Mouse (Mus musculus) heart, adult 11 months (tissue): ENCODE data around the gene Creb3l2.
A peak's percentile ranks its signal among the peaks of the same experiment; 100 is the strongest.

ENCODE experiments used
- DNase-seq: peaks from one replicate; pipeline ENCODE4 v3.0.0; 2022

Creb3l2 gene

DNA sequence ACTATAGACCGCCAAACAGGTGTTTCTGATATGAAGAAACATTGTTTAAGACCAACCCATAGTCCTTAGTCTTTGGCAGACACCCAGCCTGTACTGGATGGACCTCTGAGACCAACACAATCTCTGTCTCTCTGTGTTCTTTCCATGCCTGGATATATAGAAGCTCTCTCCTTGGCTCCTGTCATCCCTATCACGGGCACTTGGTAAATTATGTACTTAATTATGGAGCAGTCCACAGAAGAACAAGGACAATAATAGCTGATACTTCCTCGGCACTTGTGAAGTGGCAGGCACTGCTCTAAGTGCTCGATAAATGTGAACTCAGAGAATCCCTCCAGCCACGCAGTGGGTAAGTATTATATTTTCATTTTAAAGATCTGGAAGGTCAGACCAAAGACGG lies 72.2 kb downstream of the Creb3l2 start:
- DNase-seq, result no peak

GRCm38 (mm10) chr6:37368281-37368680 lies 73.7 kb downstream of the Creb3l2 start:
- no peak for DNase-seq

DNA sequence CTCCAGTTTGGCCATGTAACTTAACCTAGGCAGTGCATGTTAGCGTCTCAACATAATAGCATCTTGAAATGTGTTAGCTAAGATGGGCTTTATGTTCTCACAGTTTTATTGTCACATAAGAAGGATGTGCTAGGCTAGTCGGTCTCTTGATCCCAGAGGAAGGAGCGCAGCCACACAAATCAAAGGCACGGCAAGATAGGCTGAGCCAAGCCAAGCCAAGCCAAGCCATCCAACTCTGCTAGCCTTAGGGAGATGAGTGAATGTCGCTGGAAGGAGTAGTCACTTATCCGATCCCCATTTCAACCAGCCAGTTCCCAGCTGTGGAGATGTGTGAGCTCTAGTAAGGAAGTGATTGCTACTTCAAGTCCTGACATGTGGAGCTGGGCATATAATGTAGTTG lies 75.0 kb downstream of the Creb3l2 start:
- DNase-seq, result peak; percentile 94

- peak; percentile 65 for DNase-seq
These were observed 76.8 kb downstream of the Creb3l2 start for GRCm38 (mm10) chr6:37365179-37365578.

DNA sequence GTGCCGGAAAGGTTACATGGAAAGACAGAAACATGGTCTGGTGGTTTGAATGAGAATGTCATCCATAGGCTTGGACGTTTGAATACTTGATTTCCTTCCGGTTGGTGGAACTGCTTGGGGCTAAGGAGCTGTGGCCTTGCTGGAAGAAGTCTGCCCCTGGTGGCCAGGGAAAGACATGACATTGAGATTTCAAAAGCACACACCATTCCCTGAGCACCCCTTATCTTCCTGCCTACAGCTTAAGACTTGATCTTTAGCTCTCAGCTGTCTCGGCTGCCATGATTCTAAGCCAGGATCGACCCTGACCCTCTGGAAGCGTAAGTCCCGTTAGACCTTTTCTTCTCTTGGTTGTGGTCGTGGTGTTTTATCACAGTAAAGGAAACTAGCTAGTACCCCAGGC lies 77.6 kb downstream of the Creb3l2 start:
- peak; percentile 79 for DNase-seq

- DNase-seq, result peak; percentile 79
These were observed 81.0 kb downstream of the Creb3l2 start for GRCm38 (mm10) chr6:37360813-37361385.

DNA sequence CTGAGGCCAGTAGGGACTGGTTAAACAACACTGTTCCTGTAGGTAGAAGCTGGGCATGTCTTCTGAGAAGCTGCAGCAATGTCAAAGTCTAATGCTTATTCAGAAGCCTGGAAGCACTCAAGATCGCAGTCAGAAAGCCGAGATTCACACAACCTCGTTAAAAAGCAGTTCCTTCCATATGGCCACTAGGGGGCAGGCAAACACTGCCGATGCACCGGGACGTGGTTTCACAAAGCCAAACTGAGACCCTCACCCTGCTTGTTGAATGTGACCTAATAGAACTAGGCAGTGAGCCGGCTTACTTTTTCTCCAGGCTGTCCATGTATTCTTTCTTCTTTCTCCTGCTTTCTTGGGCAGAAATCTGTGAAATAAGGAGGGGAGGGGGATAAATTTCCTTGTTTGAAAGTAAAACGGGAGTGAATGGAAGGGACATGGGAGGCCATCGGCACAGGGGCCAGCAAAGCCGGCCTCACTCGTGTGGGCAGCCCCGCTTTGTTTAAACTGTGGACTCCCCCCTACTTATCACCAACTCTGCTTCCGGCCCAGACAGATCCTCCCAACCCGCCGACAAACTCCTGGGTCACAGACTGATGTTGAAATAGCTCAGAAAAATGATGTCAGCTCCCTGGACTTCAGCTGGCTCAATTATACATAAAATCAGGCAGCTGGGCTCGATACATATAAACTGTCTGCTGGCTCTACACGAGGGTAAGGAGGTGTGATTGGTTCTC lies 87.3 kb downstream of the Creb3l2 start:
- peak; percentile 96 for DNase-seq

GRCm38 (mm10) chr6:37353616-37354015 lies 88.3 kb downstream of the Creb3l2 start:
- peak; percentile 85 for DNase-seq

- DNase-seq, result peak; percentile 93
These were observed 90.1 kb downstream of the Creb3l2 start for GRCm38 (mm10) chr6:37351731-37352380.

DNA sequence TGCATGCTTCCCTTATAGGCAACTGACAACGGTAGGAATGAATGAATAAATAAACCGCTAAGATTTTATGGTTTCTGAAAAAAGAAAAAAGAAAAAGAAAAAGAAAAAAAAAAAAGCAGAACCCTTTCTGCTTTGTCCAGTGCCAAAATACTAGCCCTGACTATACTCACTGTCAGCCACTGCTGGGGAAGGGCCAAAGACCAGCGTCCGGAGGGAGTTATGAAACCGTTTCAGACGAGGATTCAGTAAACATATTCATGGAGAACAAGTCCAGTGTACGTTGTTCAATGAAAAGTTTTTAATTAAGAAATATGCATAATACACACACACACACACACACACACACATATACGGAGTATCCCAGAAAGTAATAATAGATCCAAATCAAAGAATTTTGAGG lies 91.6 kb downstream of the Creb3l2 start:
- DNase-seq, result peak; percentile 94

DNA sequence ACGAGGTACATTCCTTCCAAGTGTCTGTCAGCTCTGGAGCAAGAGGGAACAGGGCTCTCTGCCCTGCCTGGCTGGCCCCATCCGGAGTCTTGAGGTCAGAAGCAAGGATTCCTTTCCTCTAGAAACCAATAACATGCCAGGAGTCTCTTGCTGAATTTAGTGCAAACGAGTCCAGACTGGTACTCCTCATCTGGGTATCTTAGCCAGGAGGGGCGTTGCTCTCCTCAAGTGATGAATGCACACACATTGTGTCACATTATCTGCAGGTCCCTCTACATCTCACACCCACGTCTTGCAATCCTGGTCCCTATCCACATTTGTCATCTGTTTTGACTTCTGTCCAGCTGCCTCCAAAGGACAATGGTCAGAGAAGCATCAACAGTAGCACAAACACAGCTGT lies 94.3 kb downstream of the Creb3l2 start:
- peak; percentile 89 for DNase-seq

DNA sequence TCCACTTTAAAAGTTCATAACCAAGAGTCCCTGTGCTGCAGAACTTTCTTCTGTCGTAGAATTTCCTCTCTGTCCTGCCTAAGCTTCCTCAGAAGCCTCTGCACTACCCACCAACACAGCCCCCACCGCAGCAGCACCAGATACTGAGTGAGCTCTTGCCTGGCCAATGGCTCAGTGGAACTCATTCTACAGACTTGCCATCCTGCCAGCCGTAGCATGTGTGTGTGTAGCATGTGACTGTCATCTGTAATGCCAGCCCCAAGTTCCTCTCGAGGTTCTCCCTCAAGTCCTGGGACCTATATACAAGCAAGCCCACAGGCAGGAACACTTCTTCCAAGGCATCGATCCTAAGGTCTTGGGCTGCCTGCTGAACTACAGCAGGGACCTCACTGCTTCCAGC lies 103.9 kb downstream of the Creb3l2 start:
- peak; percentile 55 for DNase-seq

DNA sequence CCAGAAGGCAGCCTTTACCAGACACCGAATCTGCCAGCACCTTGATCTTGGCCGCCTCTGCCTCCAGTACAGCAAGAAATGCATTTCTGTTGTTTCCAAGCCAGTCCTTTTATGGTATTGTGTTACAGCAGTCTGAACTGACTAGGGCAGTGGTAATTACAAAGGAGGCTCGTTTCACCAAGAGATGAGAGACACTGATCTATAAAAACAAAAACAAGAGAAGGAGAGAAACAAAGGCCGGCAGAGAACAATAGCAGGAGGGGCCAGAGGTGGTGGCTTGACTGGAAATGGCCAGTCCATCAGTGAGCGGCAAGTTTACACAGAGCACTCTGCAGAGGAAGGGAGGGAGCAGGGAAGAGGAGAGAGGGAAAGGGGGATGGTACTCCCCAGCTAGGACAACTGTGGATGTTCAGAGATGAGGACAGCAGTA lies 105.1 kb downstream of the Creb3l2 start:
- peak; percentile 81 for DNase-seq

DNA sequence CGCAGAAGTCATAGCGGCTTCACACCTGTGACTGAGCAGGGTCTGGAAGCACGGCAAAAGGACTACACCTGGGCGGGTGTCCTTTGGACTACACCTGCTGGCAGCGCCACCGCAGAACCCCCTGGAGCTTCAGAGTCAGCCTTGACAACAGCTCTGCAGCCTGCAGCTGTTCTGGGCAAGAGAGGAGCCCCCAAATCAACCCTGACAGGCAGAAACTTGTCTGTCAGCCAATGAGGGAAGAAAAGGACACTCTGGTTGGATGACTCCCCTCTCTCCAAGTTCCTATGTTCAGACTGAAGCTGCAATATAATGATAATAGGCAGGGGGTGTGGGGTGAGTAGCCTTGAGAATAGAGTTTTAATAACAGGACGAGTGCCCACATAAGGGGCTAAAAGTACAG lies 105.6 kb downstream of the Creb3l2 start:
- no peak for DNase-seq

- peak; percentile 59 for DNase-seq
These were observed 109.1 kb downstream of the Creb3l2 start for GRCm38 (mm10) chr6:37332846-37333245.

DNA sequence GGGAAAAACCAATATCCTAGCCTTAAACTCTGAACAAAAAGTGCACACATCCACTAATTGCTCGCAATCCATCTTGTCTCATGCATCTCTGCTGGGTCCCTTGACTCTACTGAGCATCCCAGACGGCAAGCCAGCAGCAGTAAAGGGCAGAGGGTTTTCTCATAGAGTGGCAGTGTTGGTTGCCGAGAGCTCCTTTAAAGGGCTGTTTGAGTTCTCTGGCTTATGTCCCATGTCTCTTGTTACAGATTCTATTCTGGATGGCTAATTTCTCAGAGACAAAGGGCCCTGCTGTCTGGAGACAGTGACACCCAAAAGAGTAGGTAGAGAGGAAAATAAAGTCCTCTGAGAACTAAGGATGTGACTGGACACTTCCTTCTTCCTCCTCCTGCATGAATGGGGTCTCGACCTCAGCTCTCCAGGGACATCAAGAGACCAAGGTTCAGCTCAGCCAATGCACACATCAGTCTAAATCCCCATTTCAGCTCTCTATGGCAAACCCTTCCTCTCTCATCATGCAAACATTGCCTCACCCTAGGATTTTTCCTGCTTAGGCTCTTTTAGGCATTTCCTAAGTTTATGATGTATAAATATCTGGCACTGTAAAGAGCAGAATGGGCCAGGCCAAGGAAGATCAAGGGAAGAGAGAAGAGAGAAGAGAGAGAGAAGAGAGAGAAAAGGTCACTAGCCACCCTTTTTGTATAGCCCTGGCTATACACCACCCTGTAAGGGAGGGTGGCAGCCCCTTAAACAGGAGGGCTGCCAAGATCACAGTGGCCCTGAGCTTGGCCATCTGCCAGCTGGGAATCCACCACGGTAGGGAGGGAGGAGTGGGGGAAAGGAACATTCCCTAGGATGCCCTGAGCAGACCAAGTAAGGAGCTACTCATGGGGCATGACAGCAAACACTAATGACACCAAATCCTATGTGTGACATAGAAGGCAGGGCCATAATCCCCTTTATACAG lies 111.8 kb downstream of the Creb3l2 start:
- peak; percentile 87 for DNase-seq

DNA sequence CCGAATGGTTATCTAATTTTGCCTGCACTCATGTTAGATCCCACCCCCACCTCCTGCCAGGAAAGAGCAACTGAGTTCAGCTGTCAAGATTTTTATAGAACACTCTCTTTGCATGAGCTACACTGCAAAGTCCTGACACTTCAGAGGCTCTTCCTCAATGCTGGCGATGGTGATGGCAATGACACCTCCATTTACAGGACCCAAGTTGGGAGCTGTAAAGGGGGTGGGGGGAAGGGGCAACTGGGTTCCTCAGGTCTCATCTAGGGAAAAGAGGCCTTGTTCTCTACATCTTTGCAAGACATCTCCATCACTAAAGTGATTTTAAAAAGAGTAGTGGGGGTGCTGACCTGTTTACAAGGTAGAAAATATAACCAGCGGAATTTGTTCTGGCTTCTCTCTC lies 112.6 kb downstream of the Creb3l2 start:
- peak; percentile 68 for DNase-seq

DNA sequence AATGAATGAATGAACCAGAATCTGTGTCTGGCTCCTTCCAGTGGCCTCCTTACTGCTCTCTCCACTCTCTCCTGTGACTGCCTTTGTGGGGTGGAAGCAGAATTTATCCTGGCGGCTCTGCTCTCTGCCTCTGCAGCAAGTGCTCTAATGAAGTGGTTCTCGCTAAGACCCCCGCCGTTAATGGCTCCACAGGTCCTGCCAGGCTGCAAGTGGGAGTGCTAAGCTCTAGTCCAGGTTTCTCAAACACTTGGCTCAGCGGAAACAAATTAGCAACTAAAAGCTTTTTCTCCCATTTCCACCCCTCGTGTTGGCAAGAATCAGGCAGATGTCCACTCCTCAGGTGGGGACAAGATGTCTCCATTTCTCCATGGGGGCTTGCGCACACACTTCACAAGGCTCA lies 113.3 kb downstream of the Creb3l2 start:
- peak; percentile 39 for DNase-seq

- DNase-seq, result peak; percentile 74
These were observed 114.4 kb downstream of the Creb3l2 start for GRCm38 (mm10) chr6:37327519-37327918.

DNA sequence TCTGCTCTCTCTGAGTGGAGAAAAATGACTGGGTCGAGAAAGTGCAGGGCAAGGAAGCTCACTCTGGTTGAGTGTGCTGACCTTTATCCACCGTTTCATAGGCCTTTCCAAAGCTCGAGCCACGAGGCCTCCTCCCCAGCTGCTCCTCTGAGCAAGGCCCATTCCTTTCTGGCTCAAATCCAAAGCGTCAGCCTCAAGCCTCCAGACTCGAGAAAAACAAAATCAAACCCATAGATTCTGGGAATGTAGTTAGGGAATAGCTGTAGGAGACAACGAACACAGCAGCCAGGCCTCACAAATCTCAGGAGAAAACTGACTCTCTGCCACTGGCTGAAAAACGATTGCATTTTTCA lies 115.4 kb downstream of the Creb3l2 start:
- DNase-seq, result peak; percentile 90

- peak; percentile 80 for DNase-seq
These were observed 115.9 kb downstream of the Creb3l2 start for GRCm38 (mm10) chr6:37325906-37326602.

- peak; percentile 51 for DNase-seq
These were observed 116.9 kb downstream of the Creb3l2 start for GRCm38 (mm10) chr6:37325076-37325475.
